Mouse (Mus musculus) left cerebral cortex, adult 2 months (tissue): ENCODE measurements at regions not wholly inside any gene's neighbourhood (a gene's known extent, or its start where the extent isn't known, plus 50 kb on each side); places are given as distances from the start of the nearest gene placed in this dataset.

Experiments used
- DNase-seq, 2 experiments: peaks; one replicate each; pipeline ENCODE4 v3.0.0; 2021 to 2022; ENCODE audit warnings: low spot score in 2 of 2, mixed read lengths in 1 of 2; ENCODE audit errors: extremely low spot score in 1 of 2
- H3K27ac ChIP-seq: fragments of 200-600 bp; 2 replicates; pipeline ENCODE4 v1.8.1; 2022
- H3K4me3 ChIP-seq: fragments of 200-600 bp; 2 replicates; pipeline ENCODE4 v1.8.1; 2022
- CTCF ChIP-seq: fragments of 200-600 bp; IDR thresholded peaks from 2 replicates; pipeline ENCODE4 v1.8.1; 2022; ENCODE audit warnings: antibody characterized with exemption, mild to moderate bottlenecking, moderate library complexity
- intact Hi-C: fragments of 180-260 bp; cut with DNase I; formaldehyde crosslinking; loops from one replicate; pipeline ENCODE4 v1.15.1; 2025

DNA sequence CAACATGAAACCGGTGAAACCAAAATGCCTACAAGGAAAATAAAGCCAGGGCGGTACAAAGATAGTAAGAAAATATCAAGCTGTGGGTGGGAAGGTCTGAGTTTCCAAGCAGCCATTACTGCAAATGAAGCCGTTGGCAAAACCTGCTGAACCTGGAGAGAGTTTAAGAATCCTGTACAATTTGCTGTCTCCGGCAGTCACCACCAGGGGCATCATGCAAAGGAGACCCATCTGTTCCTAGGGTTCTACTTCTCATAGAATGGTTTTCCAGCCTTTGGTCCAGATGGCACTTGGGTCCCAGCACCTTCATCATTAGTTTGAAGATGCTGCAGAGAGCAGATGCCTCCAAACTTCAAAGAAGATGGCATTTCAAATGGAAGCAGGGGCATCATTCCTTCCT is 508.6 kb upstream of the Gm19410 start:
- peak; percentile 44 for TF ChIP-seq CTCF
- intact Hi-C loops: no loop called here
- DNase-seq: no peak
- no peak overlapping the region for H3K27ac ChIP-seq
- H3K4me3 ChIP-seq: no peak overlapping the region

DNA sequence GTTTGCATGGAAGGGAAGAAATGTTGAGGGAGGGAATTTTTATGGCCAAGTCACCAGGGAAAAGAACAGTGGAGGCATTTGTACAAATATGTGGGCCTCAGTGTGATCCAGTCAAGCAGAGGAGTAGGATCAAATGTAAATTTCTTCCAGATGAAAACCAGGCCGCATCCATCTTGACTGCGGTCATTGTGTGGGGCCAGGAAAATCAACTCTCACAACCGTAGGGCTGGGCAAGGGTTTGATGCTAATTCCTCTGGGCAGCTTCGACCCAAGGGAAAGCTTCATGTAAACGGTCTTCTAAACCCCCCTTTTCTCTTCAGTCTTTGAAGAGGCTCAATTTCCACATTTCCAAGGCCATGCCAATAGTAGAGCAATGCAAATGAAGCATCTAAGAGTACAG is 497.4 kb upstream of the Gm19410 start:
- H3K27ac ChIP-seq: no peak overlapping the region
- no peak for DNase-seq
- intact Hi-C loops: no loop called here
- H3K4me3 ChIP-seq: no peak overlapping the region
- no peak for TF ChIP-seq CTCF

DNA sequence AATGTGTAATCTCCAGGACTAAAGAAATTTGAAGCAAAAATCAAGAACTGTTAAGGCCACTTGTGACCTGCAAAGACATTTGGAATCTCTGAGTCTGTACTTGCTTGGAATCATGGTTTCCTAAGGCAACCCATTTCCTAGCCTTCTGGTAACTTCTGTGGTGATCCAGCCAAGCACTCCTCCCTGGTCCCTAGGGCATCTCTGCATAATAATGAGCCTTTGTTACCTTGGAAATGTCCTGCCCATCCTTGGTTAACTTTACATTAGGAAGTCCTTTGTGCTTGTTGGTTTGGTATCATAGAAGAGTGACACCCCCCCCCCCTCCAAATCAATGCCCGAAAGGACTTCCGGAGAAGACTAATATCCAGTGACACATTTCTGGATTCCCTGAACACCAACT is 496.6 kb upstream of the Gm19410 start:
- Histone ChIP-seq H3K4me3 (no peak overlapping the region), H3K27ac (no peak overlapping the region)
- no peak for TF ChIP-seq CTCF
- intact Hi-C loops: no loop called here
- no peak for DNase-seq

DNA sequence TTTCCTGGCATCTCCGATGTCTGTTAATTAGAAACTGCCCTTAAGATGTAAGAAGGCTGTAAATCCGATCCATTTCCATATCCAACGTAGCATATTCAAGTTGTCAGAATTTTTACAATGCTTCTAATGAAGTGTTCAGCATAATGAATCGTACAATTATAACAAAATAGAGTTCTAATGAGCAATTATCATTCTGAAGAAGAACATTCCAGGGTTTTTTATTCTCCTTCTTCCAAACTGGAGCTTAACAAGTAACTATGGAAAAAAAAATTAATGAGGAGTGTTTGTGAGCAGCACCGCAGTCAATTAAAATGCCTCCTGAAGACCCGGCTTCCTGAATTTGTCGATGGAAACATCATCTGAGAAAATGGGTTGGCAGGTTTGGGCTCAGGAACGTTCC is 489.6 kb upstream of the Gm19410 start:
- no peak overlapping the region for H3K4me3 ChIP-seq
- H3K27ac ChIP-seq: no peak overlapping the region
- intact Hi-C loops: no loop called here
- TF ChIP-seq CTCF: no peak
- DNase-seq: no peak

DNA sequence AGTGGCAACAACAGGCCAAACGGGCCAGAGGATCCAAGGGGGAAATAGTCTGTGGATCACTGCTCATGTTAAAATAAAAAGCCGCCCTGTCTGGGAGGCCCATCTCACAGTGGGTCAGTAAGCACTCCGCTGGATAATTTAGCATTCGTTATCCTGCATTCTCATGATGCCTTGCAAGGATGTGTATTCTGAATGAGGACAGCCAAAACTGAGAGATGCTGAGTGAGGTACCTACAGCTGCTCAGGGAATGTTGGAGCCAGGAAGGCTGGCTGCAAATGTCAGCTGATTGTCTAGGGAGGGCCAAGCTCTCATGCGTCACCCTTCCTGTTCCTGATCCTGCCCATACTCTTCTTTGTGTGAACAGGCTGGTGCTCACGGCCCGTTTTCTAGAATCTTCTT is 489.1 kb upstream of the Gm19410 start:
- intact Hi-C loops: no loop called here
- Histone ChIP-seq H3K27ac (no peak overlapping the region), H3K4me3 (no peak overlapping the region)
- no peak for TF ChIP-seq CTCF
- DNase-seq: no peak

DNA sequence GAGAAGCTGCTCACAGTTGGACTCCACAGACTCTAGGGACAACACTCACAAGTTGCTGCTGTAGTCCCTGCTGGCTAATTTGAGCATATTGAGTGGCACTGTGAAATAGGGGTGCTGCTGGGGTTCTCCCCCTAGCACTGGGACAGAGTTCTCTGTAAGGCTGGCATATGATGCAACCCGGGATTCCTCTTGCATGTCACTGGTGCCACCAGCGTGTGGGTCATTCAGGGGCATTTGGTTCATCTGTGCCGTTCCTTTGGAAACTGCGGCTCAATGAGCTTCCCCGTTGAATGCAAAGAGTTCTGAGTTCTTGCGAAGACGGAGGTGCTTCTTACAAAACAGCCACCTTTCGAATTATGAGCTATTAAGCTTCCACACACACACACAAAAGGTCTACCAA is 486.6 kb upstream of the Gm19410 start:
- intact Hi-C loops: no loop called here
- no peak for DNase-seq
- TF ChIP-seq CTCF: no peak
- H3K27ac ChIP-seq: no peak overlapping the region
- H3K4me3 ChIP-seq: no peak overlapping the region

DNA sequence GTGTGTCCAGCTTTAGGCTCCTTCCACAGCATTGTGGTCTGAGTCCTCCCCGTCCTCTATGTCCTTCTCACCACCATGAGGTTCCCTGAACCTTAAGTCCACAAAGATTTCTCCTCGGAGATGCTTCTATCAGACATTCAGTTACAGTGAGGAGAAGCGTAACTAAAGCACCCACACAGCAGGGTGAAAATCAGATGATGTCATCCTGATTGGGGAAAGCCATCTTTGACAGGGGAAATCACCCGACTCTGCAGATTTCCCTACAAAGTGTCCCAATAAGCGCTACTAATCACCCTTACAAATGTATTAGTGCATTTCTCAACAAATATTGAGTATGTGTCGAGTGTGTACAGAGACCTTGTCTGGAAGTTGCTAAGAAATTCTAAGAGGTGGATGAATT is 484.8 kb upstream of the Gm19410 start:
- intact Hi-C loops: no loop called here
- no peak overlapping the region for H3K27ac ChIP-seq
- no peak for TF ChIP-seq CTCF
- DNase-seq: no peak
- H3K4me3 ChIP-seq: no peak overlapping the region

DNA sequence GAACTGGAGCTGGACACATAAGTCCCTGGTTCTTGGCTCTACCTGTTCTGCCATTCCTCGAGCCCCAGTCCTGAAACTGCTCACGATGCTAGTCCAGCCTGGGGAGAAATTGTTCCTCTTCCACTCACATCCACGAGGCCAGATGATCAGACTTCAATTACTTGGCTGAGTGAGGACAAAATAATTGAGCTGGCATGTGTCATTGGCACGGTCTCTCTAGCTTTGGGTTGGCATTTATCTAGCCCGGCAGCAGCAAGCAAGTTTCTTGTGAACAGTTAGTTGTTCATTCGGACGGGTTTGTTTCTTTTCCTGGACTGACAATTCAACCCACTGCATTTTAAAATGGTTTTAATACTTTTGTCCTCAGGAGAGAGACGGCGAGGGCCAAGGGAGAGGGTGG is 482.2 kb upstream of the Gm19410 start:
- TF ChIP-seq CTCF: no peak
- H3K27ac ChIP-seq: no peak overlapping the region
- H3K4me3 ChIP-seq: no peak overlapping the region
- intact Hi-C loops: no loop called here
- no peak for DNase-seq

DNA sequence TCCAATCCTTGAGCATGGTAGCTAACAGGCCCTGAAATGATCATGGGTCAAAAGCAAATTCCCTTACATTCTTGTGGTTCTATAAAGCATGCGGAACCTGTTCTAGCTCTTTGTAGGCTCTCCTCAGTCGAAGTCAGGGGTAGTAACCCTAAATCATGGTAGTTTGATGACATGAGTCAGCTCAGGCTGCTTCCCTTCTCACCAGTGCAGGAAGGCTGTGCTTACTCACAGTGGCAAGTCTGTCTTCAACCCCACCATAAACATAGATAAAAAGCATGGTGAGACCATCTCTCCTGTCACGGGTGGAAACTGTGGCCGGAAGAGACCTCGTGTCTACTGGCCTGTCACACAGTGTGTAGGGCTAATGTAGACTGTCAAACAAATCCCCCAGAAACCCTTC is 476.6 kb upstream of the Gm19410 start:
- no peak for DNase-seq

DNA sequence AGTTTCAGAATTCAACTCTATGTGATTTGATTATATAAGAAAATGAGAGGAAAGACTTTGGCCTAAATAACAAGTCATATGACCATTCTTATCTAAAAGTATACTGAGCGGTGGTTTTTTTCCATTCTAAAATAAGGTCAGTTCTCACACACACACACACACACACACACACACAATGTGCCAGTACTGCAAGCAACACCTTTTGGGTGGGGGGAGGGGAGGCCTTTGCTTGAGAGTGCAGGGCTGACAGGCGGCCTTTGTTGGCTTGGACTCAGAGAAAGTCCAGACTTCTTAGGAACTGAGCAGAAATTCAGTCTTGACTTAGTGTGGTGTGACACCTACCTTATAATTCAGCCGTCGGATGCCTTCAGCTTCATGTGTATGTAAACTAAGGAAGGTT is 475.6 kb upstream of the Gm19410 start:
- Histone ChIP-seq H3K4me3 (no peak overlapping the region), H3K27ac (no peak overlapping the region)
- intact Hi-C loops: no loop called here
- no peak for TF ChIP-seq CTCF
- no peak for DNase-seq

More for the DNA sequence above, 476.6 kb upstream of the Gm19410 start:
- no peak for TF ChIP-seq CTCF
- Histone ChIP-seq H3K4me3 (no peak overlapping the region), H3K27ac (no peak overlapping the region)
- intact Hi-C loops: no loop called here

DNA sequence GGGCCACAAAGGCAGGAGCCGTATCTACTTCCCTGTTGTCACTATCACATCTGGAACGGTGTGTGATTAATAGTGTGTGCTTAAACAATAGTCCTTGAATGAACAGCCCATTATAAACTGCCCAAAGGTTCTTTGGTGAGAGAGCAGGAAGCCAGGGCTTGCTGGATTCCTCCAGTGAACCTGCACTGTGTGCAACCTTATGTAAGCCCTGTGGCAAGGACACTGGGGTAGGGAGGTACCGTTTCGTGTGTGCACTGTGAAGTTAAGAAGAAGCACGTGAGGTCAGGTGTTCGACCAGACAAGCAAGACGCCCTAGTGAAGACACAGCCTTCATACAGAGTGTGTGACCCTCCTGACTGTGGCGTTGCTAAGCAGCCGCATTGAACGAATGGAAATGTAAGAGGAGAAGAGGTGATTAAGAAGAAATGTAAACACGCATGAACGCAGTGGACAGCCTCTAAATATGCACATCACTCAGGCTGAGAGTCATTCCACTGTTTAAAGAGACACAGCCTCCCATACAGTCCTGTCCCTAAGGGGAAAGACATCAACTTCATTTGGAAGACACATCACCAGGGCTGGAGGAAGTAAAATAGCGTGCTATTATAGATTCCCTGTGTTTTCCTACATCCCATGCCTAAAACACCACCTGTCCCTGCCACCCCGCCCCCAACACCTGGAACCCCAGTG is 472.0 kb upstream of the Gm19410 start:
- DNase-seq: no peak
- TF ChIP-seq CTCF: no peak
- intact Hi-C loops: no loop called here
- H3K27ac ChIP-seq: no peak overlapping the region
- H3K4me3 ChIP-seq: no peak overlapping the region

DNA sequence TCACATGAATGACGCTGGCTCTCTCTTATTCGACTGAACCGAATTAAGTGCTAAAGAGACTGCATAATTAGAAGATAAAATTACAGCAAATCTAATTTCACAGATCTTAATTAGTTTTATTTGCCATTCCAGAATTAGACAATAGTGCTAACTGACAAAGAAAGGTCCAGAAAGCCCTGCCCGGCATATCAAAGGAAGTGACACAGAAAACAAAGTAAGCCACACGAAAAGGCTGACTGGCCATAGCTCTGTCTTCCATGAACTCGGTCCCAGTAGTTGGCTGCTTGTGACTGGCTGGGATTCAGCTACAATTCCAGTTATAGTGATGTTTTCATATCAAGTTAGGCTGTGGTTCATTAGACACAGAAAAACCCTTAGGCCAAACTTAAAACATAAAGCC is 468.7 kb upstream of the Gm19410 start:
- no peak overlapping the region for H3K27ac ChIP-seq
- intact Hi-C loops: no loop called here
- no peak for TF ChIP-seq CTCF
- H3K4me3 ChIP-seq: no peak overlapping the region
- DNase-seq: no peak

DNA sequence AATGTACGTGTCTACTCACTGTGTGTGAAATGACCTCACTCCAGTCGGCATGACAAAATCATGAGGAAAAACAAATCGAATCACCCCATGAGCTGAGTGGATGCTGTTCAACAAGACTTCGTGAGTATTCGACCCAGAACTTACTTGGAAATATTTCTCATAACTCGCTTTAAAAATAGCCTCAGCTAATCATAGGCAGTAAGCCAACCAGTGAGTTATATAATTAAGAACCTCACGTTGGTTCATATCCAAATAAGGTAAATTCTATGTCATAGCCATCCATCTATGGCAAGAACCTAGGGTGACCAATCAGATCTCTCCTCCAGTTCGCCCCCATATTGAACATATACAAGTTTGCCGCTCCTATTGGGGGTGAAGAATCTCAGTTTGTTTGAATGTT is 466.5 kb upstream of the Gm19410 start:
- no peak for TF ChIP-seq CTCF
- intact Hi-C loops: no loop called here
- no peak for DNase-seq
- H3K4me3 ChIP-seq: no peak overlapping the region
- H3K27ac ChIP-seq: no peak overlapping the region
